ENCODE assay signal across 8 mouse cellular contexts in genomic region chr9:29407954-29408353, GRCm38 (mm10).
DNase-seq lines count a peak whose midpoint lies in the region; ATAC-seq and TF ChIP-seq lines count a peak whose summit lies in the region.

No protein-coding gene starts in this region.

- TF ChIP-seq CTCF in liver, adult 2 months (IDR thresholded peaks at IDR 0.05; ENCODE audit: low read depth, low read length): peak; percentile 74

- TF ChIP-seq POLR2A in liver, adult 2 months (IDR thresholded peaks at IDR 0.05; ENCODE audit: extremely low read depth, insufficient read depth, low read length): no peak

- no peak overlapping the region for H3K9ac ChIP-seq in liver, adult 2 months (ENCODE audit: low read depth, low read length)
- H3K9ac ChIP-seq in liver, embryonic 11.5 days (ENCODE audit: low read depth, low read length): no peak overlapping the region

- H3K27ac ChIP-seq in liver, adult 2 months (replicated peaks; ENCODE audit: insufficient read depth, low read depth, low read length): no peak overlapping the region
- H3K27ac ChIP-seq in liver, embryonic 11.5 days (ENCODE audit: low read depth, low read length): no peak overlapping the region

- H3K9me3 ChIP-seq in liver, embryonic 11.5 days (ENCODE audit: control insufficient read depth, low read length): no peaks in the 10 kb centered on the region

- peak; percentile 53 to 61 for DNase-seq in cerebellum, postnatal 10 days
- no peak for DNase-seq in cerebellum, adult 11-12 months
- DNase-seq in liver, adult 2 months (ENCODE audit: extremely low read depth, low read depth, low spot score): peak; percentile 32
- no peak for DNase-seq in liver, embryonic 11.5 days (ENCODE audit: low spot score)
- DNase-seq in embryo, embryonic 11 days: peak; percentile 25
- DNase-seq in retina, embryonic 14.5 days (ENCODE audit: low spot score): peak; percentile 51
- DNase-seq in urinary bladder, postnatal 25 days (ENCODE audit: low spot score): no peak
- DNase-seq in left cerebral cortex, adult 9 months (ENCODE audit: low spot score in 2 of 2): no peak

- H3K27me3 ChIP-seq in liver, adult 2 months (ENCODE audit: control insufficient read depth, insufficient read depth, low read length): peaks cover 14% of the 10 kb centered on the region
- peaks cover 23% of the 10 kb centered on the region for H3K27me3 ChIP-seq in liver, embryonic 11.5 days (replicated peaks; ENCODE audit: control insufficient read depth, insufficient read depth, low read length)

- H3K79me2 ChIP-seq in liver, adult 2 months (ENCODE audit: control insufficient read depth, insufficient read depth, low read length): no peaks in the 10 kb centered on the region

- no peak overlapping the region for H3K4me2 ChIP-seq in liver, embryonic 11.5 days

- no peaks in the 10 kb centered on the region for H3K36me3 ChIP-seq in liver, adult 2 months (ENCODE audit: control insufficient read depth, insufficient read depth, low read length)
- H3K36me3 ChIP-seq in liver, embryonic 11.5 days (ENCODE audit: control insufficient read depth, insufficient read depth, low read length): no peaks in the 10 kb centered on the region

- no peak for ATAC-seq in liver, embryonic 11.5 days (replicated peaks; ENCODE audit: low FRiP score)

- H3K4me3 ChIP-seq in liver, adult 2 months (ENCODE audit: insufficient read depth, low read depth, low read length): no peak overlapping the region
- no peak overlapping the region for H3K4me3 ChIP-seq in liver, embryonic 11.5 days (ENCODE audit: low read depth, low read length)

- H3K4me1 ChIP-seq in liver, adult 2 months (ENCODE audit: control insufficient read depth, insufficient read depth, low read length): no peaks in the 10 kb centered on the region
- no peaks in the 10 kb centered on the region for H3K4me1 ChIP-seq in liver, embryonic 11.5 days (replicated peaks; ENCODE audit: control insufficient read depth, insufficient read depth, low read length)

Comparison
In these comparisons a context has a peak if more than half of its experiments do, and no peak if none do; other contexts are left out.
1. DNase-seq: peak in cerebellum, postnatal 10 days (2 of 2), liver, adult 2 months (single experiment), embryo, embryonic 11 days (single experiment) and retina, embryonic 14.5 days (single experiment); none in cerebellum, adult 11-12 months (single experiment), liver, embryonic 11.5 days (single experiment), urinary bladder, postnatal 25 days (single experiment) and left cerebral cortex, adult 9 months (0 of 2).